Mouse (Mus musculus) embryonic facial prominence, embryonic 11.5 days (tissue): ENCODE data around the gene Mtus2. TPM values are rescaled to one million over a fixed set of nuclear protein-coding genes. Genes with fewer than 3 reads are reported as not detected.

Source experiments
- ATAC-seq: fragments of 200-750 bp; cut with Nextera tagmentation; replicated peaks from 2 replicates; pipeline ENCODE4 v1.8.0; 2017; ENCODE audit warnings: low read depth; ENCODE audit not compliant: insufficient number of reproducible peaks, low FRiP score, low TSS enrichment
- DNase-seq: peaks from one replicate; pipeline ENCODE4 v3.0.0-alpha.2; 2015; ENCODE audit warnings: low spot score
- H3K27ac ChIP-seq: fragments of 300-500 bp; sonication (generic); replicated peaks from 2 replicates; pipeline ENCODE4 v1.5.1; 2014; ENCODE audit warnings: mild to moderate bottlenecking, low read depth, low read length, control low read depth
- H3K27me3 ChIP-seq: fragments of 300-500 bp; sonication (generic); 2 replicates; pipeline ENCODE4 v1.6.1; 2014; ENCODE audit warnings: mild to moderate bottlenecking, low read length, moderate library complexity, mixed read lengths; ENCODE audit not compliant: control insufficient read depth, insufficient read depth
- H3K36me3 ChIP-seq: fragments of 300-500 bp; sonication (generic); replicated peaks from 2 replicates; pipeline ENCODE4 v1.6.1; 2014; ENCODE audit warnings: low read depth, mild to moderate bottlenecking, low read length, moderate library complexity, mixed read lengths; ENCODE audit not compliant: control insufficient read depth, insufficient read depth
- H3K4me1 ChIP-seq: fragments of 300-500 bp; sonication (generic); 2 replicates; pipeline ENCODE4 v1.6.1; 2014; ENCODE audit warnings: low read length, mixed read lengths; ENCODE audit not compliant: control insufficient read depth, insufficient read depth
- H3K4me2 ChIP-seq: fragments of 300-500 bp; sonication (generic); 2 replicates; pipeline ENCODE4 v1.6.1; 2014; ENCODE audit warnings: low read depth, mild to moderate bottlenecking, control low read depth, low read length, moderate library complexity
- H3K4me3 ChIP-seq: fragments of 300-500 bp; sonication (generic); 2 replicates; pipeline ENCODE4 v1.5.1; 2014; ENCODE audit warnings: low read depth, low read length, control low read depth
- H3K9ac ChIP-seq: fragments of 300-500 bp; sonication (generic); replicated peaks from 2 replicates; pipeline ENCODE4 v1.6.1; 2014; ENCODE audit warnings: mild to moderate bottlenecking, control low read depth, low read length
- H3K9me3 ChIP-seq: fragments of 300-500 bp; sonication (generic); replicated peaks from 2 replicates; pipeline ENCODE4 v1.6.1; 2016; ENCODE audit warnings: mild to moderate bottlenecking, low read length, inconsistent platforms, mixed read lengths; ENCODE audit not compliant: control insufficient read depth
- WGBS: fragments of 180-500 bp; shearing (Covaris S2); extraction: QIAGEN DNeasy Blood & Tissue Kit; methylation state at CpG from one replicate; pipeline ENCODE4 v1.1.7; 2014; 5-methylcytosine and 5-hydroxymethylcytosine counted together
- polyA plus RNA-seq: library from polyadenylated mRNA; unstranded; fragments of >200 nt; fragmentation: Nextera tagmentation; extraction: Ambion mirVana; gene quantifications from 2 replicates; pipeline ENCODE4 v1.2.1, GENCODE M21; 2014

Mtus2 gene
- polyA plus RNA-seq, 1 experiment from 2014 or later: 10.6 TPM

DNA sequence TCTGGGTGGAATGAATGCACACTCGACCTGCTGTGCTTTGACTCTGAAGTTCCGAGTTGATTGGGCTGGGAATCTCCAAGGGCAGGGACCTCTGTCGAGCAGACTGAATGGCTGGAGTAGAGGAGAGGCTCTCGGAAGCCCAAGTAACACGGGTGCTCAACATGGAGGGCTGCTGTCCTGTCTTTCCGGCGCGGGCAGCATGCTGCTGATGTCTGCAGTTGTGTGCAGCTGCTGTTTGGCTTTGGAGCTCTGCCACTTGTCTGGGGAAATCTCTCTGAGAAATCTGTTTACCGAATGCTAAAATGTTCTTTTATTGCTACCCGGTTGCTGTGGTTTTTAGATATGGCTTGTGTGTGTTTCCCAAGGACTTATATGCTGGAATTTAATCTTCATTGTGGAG is 33.7 kb downstream of the Mtus2 start:
- Histone ChIP-seq H3K36me3 (no peaks in the 10 kb centered on the region), H3K27me3 (no peaks in the 10 kb centered on the region), H3K9me3 (peaks cover 3% of the 10 kb centered on the region), H3K4me3 (no peak overlapping the region), H3K9ac (no peak overlapping the region), H3K4me1 (no peaks in the 10 kb centered on the region), H3K27ac (no peak overlapping the region), H3K4me2 (no peak overlapping the region)
- ATAC-seq: no peak
- no peak for DNase-seq
- WGBS: 84% methylated on average over 10 of the region's 10 CpGs

DNA sequence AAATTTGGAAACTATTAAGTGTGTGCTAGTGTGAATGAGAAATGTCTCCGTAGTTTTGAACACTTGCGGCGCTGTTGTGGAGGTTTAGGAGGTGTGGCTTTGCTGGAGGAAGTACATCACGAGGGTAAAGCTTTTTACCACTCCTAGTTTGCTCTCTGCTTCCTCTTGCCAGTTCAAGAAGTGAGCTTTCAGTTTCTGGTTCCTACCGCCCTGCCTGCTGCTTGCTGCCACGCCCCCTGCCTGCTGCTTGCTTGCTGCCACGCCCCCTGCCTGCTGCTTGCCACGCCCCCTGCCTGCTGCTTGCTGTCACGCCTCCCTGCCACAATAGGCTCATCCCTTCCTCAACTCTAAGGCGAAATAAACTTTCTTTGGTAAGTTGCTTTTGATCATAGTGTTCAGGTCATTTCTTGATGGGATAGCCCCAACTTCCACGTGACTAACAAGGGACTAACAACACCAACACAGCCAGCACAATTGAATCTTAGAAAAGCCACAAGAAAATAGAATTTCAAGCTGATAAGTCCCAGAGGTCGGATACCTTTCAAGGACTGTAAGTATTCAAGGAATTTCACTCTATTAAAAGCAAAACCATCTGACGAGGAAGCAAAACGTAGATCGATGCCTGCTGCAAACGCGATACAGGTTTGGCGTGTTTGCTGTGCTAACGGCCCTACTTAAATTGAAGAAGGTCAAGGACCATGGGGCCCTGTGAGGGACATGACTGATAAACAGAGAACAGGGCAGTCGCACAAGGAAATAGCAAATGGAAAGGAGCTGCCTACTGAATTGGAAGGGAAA is 35.7 kb downstream of the Mtus2 start:
- 16% methylated on average over 20 of the region's 20 CpGs for WGBS
- H3K4me1 ChIP-seq: no peaks in the 10 kb centered on the region
- H3K36me3 ChIP-seq: no peaks in the 10 kb centered on the region
- H3K9ac ChIP-seq: no peak overlapping the region
- H3K27me3 ChIP-seq: no peaks in the 10 kb centered on the region
- no peak overlapping the region for H3K27ac ChIP-seq
- no peak overlapping the region for H3K4me3 ChIP-seq
- ATAC-seq (peak; percentile 78), DNase-seq (peak; percentile 82)
- H3K4me2 ChIP-seq: peak overlapping the region; percentile 2; the same call in 1 of the 2 replicates
- H3K9me3 ChIP-seq: no peaks in the 10 kb centered on the region

DNA sequence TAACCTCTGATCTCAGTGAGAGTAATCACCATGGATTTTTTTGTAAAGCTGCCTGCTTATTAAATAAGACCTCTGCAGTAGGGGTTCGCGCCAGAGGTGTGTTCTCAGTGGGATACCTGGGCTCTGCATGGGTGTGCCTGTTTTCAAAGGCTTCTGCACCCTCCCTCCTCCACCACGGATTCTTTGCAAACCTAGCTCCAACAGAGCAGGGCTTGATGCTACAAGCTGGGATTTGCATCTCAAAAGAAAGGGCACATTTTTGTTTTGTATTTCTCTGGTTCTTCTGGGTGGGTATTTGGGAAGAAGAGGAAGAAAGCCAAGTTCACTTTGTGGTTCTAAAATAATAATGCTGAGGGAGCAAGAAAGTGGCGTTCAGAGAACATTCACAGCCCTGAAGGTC is 48.1 kb downstream of the Mtus2 start:
- WGBS: 33% methylated on average over 4 of the region's 4 CpGs

DNA sequence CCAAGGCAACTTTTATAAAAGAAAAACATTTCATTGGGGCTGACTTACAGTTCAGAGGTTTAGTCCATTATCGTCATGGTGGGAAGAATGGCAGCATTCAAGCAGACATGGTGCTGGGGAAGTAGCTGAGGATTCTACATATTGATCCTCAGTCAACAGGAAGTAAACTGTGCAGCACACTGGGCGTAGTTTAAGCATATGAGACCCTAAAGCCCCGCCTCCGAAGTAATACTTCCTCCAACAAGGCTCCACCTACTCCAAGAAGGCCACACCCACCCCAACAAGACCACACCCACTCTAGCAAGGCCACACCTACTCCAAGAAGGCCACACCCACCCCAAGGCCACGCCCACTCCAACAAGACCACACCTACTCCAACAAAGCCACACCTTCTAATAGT is 55.0 kb downstream of the Mtus2 start:
- Histone ChIP-seq H3K9me3 (no peaks in the 10 kb centered on the region), H3K27me3 (no peaks in the 10 kb centered on the region), H3K36me3 (no peaks in the 10 kb centered on the region), H3K4me1 (no peaks in the 10 kb centered on the region), H3K27ac (no peak overlapping the region), H3K9ac (no peak overlapping the region), H3K4me2 (no peak overlapping the region), H3K4me3 (no peak overlapping the region)
- no peak for ATAC-seq
- no peak for DNase-seq
- 84% methylated on average over 5 of the region's 5 CpGs for WGBS

More for the DNA sequence above, 48.1 kb downstream of the Mtus2 start:
- no peak for DNase-seq
- Histone ChIP-seq H3K4me3 (no peak overlapping the region), H3K9me3 (no peaks in the 10 kb centered on the region), H3K4me1 (no peaks in the 10 kb centered on the region), H3K36me3 (no peaks in the 10 kb centered on the region), H3K9ac (no peak overlapping the region), H3K27ac (no peak overlapping the region), H3K27me3 (no peaks in the 10 kb centered on the region), H3K4me2 (no peak overlapping the region)
- no peak for ATAC-seq

DNA sequence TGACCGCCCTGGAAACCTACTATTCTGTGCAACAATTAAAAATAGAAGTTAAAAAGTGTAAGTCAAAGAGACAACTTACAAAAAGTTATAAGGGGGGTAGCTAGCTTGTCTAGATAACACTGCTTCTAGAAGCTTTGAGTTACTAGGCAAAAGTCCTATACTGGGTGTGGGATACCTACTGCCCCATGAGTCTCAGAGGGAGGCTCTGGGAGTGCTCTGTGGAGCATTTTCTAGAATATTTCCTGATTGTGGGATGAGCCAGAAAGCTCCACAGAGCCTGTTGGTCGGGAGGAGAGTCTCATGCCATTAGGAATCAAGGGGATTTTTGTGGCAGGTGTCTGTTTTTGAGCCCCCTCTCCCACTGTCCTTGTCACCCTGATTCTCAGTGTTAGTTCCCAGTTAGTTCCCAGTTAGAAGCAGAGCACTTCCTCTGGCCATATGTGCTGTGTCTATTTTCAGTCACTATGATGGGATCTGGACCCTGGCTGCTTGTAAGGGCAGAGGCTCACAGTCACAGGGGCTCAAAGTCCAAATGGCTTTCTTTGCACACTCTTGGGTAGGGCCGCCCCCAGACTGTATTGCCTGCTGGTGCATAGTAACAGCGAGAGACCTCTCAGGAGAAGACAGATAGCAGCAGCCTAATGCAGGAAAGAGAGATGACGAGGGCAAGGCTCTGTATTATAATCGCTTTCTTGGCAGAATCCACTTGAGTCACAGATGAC is 57.2 kb downstream of the Mtus2 start:
- Histone ChIP-seq H3K4me1 (no peaks in the 10 kb centered on the region), H3K36me3 (no peaks in the 10 kb centered on the region), H3K27ac (no peak overlapping the region), H3K4me3 (no peak overlapping the region), H3K9ac (no peak overlapping the region), H3K4me2 (no peak overlapping the region), H3K9me3 (no peaks in the 10 kb centered on the region), H3K27me3 (no peaks in the 10 kb centered on the region)
- ATAC-seq (no peak), DNase-seq (no peak)
- WGBS: 84% methylated on average over 6 of the region's 6 CpGs

DNA sequence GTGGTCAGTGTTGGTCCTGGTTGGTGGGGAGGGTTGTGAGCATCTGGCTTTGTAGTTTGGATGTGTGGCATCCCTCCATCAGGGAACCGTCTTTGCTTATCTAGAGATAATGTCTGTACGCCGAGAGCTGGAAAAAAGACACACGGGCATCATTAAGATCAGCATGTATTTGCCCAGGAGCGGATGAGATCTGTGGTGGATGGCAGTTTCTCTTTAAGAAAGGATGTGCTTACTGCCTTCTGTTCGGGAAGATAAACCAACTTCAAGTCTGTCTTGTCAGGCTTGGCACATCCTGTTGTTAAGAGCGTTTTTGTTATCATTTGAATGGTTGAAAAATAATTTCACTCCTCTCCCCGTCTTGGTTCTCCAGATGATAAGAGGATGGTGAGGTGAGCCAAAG is 58.3 kb downstream of the Mtus2 start:
- 86% methylated on average over 8 of the region's 8 CpGs for WGBS
- no peak for ATAC-seq
- no peak overlapping the region for H3K27ac ChIP-seq
- no peak overlapping the region for H3K4me2 ChIP-seq
- no peaks in the 10 kb centered on the region for H3K4me1 ChIP-seq
- H3K9me3 ChIP-seq: no peaks in the 10 kb centered on the region
- no peak for DNase-seq
- no peak overlapping the region for H3K4me3 ChIP-seq
- H3K9ac ChIP-seq: no peak overlapping the region
- no peaks in the 10 kb centered on the region for H3K36me3 ChIP-seq
- no peaks in the 10 kb centered on the region for H3K27me3 ChIP-seq

DNA sequence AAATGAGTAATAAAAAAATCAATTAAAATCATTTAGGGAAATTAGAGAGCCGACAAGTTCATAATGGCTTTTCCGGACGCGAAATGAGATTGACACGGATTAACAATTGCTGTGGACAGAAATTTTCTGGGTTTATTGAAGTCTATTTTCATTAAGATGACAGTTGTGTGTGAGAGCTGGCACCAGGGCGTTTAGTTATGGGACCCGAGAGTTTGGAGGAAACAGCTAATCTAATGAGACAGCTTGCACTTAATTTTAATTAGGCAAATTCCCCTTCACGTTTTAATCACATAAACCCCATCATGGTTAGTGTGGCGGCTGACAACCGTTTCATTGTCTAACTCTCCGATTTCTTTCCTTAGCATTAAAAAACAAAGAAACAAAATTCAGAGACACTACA is 60.3 kb downstream of the Mtus2 start:
- Histone ChIP-seq H3K9me3 (no peaks in the 10 kb centered on the region), H3K4me1 (no peaks in the 10 kb centered on the region), H3K9ac (no peak overlapping the region), H3K4me2 (no peak overlapping the region), H3K4me3 (no peak overlapping the region), H3K27ac (no peak overlapping the region), H3K36me3 (no peaks in the 10 kb centered on the region), H3K27me3 (no peaks in the 10 kb centered on the region)
- WGBS: 94% methylated on average over 11 of the region's 11 CpGs
- ATAC-seq (no peak), DNase-seq (no peak)

DNA sequence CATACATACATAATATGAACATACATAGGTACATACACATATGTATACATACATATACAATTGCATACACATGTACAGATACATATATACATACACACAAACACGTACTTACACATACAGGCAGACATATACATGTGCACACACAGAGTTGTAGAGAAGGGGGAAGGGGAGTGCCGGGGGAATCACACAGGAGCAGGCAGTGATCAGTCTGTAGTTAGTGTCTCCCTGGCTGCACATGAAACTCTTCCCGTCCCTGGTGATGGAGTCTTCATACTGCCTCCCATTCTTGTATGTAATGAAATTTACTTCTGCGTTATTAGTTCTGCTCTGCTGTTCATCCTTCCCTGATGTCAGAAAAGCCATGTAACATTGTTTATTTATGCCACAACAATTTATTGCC is 65.7 kb downstream of the Mtus2 start:
- Histone ChIP-seq H3K4me1 (no peaks in the 10 kb centered on the region), H3K9me3 (no peaks in the 10 kb centered on the region), H3K36me3 (no peaks in the 10 kb centered on the region), H3K27me3 (no peaks in the 10 kb centered on the region), H3K27ac (no peak overlapping the region), H3K9ac (no peak overlapping the region), H3K4me3 (no peak overlapping the region), H3K4me2 (no peak overlapping the region)
- WGBS: 86% methylated on average over 4 of the region's 4 CpGs
- DNase-seq (no peak), ATAC-seq (no peak)
